In genomic region chr1:75168093-75168471, GRCm38 (mm10) we compare ENCODE assay signal across 8 mouse cellular contexts. TPM values are rescaled to one million over a fixed set of nuclear protein-coding genes. Genes with fewer than 3 reads are reported as not detected.
DNase-seq lines count a peak whose midpoint lies in the region; ATAC-seq lines count a peak whose summit lies in the region.

No protein-coding gene starts in this region.

- peaks cover 34% of the 10 kb centered on the region for H3K36me3 ChIP-seq in heart, embryonic 14.5 days (ENCODE audit: control insufficient read depth, insufficient read depth, low read length)
- H3K36me3 ChIP-seq in hindbrain, embryonic 11.5 days (ENCODE audit: control insufficient read depth, insufficient read depth, low read length): 0 out of 2 replicates have a peak, but pooled peaks cover 2% of the 10 kb centered on the region
- H3K36me3 ChIP-seq in midbrain, embryonic 11.5 days (ENCODE audit: control insufficient read depth, insufficient read depth, low read length): peaks cover 6% of the 10 kb centered on the region; the same call in 1 of the 2 replicates

- H3K27ac ChIP-seq in heart, embryonic 14.5 days (replicated peaks in 1 of 2; ENCODE audit: control insufficient read depth in 1 of 2, insufficient read depth in 1 of 2, low read depth in 2 of 2, low read length in 2 of 2): peak overlapping the region; percentile 58 to 83
- H3K27ac ChIP-seq in hindbrain, embryonic 11.5 days (ENCODE audit: low read depth, low read length): peak overlapping the region; percentile 79; the same call in 1 of the 2 replicates
- no peak overlapping the region; the same call in 1 of the 2 replicates for H3K27ac ChIP-seq in midbrain, embryonic 11.5 days (ENCODE audit: low read depth, low read length)

- H3K27me3 ChIP-seq in heart, embryonic 14.5 days (ENCODE audit: control insufficient read depth, insufficient read depth, low read length): no peaks in the 10 kb centered on the region
- no peaks in the 10 kb centered on the region for H3K27me3 ChIP-seq in hindbrain, embryonic 11.5 days (ENCODE audit: control insufficient read depth, insufficient read depth, low read length)
- no peaks in the 10 kb centered on the region for H3K27me3 ChIP-seq in midbrain, embryonic 11.5 days (ENCODE audit: control insufficient read depth, insufficient read depth, low read length)

- DNase-seq in heart, adult 8-10 months (ENCODE audit: low spot score): no peak
- DNase-seq in hindbrain, embryonic 11.5 days (ENCODE audit: low spot score): no peak
- DNase-seq in midbrain, embryonic 11.5 days (ENCODE audit: low spot score, missing footprints): no peak
- no peak for DNase-seq in urinary bladder, adult 2 months (ENCODE audit: low spot score)
- DNase-seq in cerebellum, postnatal 36 days: no peak
- no peak for DNase-seq in spleen, adult 12 weeks (ENCODE audit: low spot score)

- ATAC-seq in heart, embryonic 14.5 days (ENCODE audit: insufficient number of reproducible peaks, insufficient read depth, low FRiP score, low read depth): 0 out of 2 replicates have a peak, but pooled peaks have one; percentile 6
- ATAC-seq in activated CD4-positive, CD25-positive, alpha-beta regulatory T cell, adult 4 months: peak; percentile 6
- peak; percentile 49 for ATAC-seq in hindbrain, embryonic 11.5 days (ENCODE audit: low FRiP score)
- peak; percentile 53; the same call in 1 of the 2 replicates for ATAC-seq in midbrain, embryonic 11.5 days (ENCODE audit: low FRiP score)

- H3K9me3 ChIP-seq in heart, embryonic 14.5 days (ENCODE audit: control insufficient read depth, low read length): no peaks in the 10 kb centered on the region
- H3K9me3 ChIP-seq in hindbrain, embryonic 11.5 days (ENCODE audit: control insufficient read depth, low read length): no peaks in the 10 kb centered on the region
- no peaks in the 10 kb centered on the region for H3K9me3 ChIP-seq in midbrain, embryonic 11.5 days (ENCODE audit: control insufficient read depth, low read length)

- peak overlapping the region; percentile 51 to 83 for H3K4me3 ChIP-seq in heart, embryonic 14.5 days (ENCODE audit: control insufficient read depth in 1 of 2, insufficient read depth in 1 of 2, low read depth in 1 of 2, low read length in 2 of 2)
- peak overlapping the region; percentile 68 for H3K4me3 ChIP-seq in hindbrain, embryonic 11.5 days (ENCODE audit: low read depth, low read length)
- H3K4me3 ChIP-seq in midbrain, embryonic 11.5 days (ENCODE audit: low read depth, low read length): peak overlapping the region; percentile 66

- WGBS in heart, embryonic 14.5 days: 11% methylated on average over 7 of the region's 7 CpGs
- 10% methylated on average over 7 of the region's 7 CpGs for WGBS in hindbrain, embryonic 11.5 days
- 10% methylated on average over 7 of the region's 7 CpGs for WGBS in midbrain, embryonic 11.5 days

- peak overlapping the region; percentile 81 for H3K9ac ChIP-seq in heart, embryonic 14.5 days (ENCODE audit: low read length)
- peak overlapping the region; percentile 52 for H3K9ac ChIP-seq in hindbrain, embryonic 11.5 days (ENCODE audit: low read depth, low read length)
- peak overlapping the region; percentile 63; the same call in 1 of the 2 replicates for H3K9ac ChIP-seq in midbrain, embryonic 11.5 days (ENCODE audit: low read length)

- peaks cover 5 to 9% of the 10 kb centered on the region in 2 experiments for H3K4me1 ChIP-seq in heart, embryonic 14.5 days (ENCODE audit: control insufficient read depth in 2 of 2, insufficient read depth in 2 of 2, low read length in 2 of 2)
- 0 out of 2 replicates have a peak, but pooled peaks cover 4% of the 10 kb centered on the region for H3K4me1 ChIP-seq in hindbrain, embryonic 11.5 days (replicated peaks; ENCODE audit: control insufficient read depth, insufficient read depth, low read length)
- peaks cover 8% of the 10 kb centered on the region for H3K4me1 ChIP-seq in midbrain, embryonic 11.5 days (ENCODE audit: control insufficient read depth, insufficient read depth, low read length)

- peak overlapping the region; percentile 77 for H3K4me2 ChIP-seq in heart, embryonic 14.5 days (ENCODE audit: low read length)
- peak overlapping the region; percentile 51 for H3K4me2 ChIP-seq in hindbrain, embryonic 11.5 days (replicated peaks; ENCODE audit: low read depth, low read length)
- H3K4me2 ChIP-seq in midbrain, embryonic 11.5 days: peak overlapping the region; percentile 59

RNA-seq across cellular contexts. Expression of gene Zfand2b, which starts 0.4 kb away (rescaled TPM):
- polyA plus RNA-seq in heart, embryonic 14.5 days (2014; fragmentation: Nextera tagmentation; extraction: Ambion mirVana): 29.6 and 31.4 TPM in 2 replicates
- 10 to 100 TPM; 14.6 to 16.9 (median 15.7) TPM for total RNA-seq in heart, adult 8-10 months (2022)
- polyA plus RNA-seq in activated CD4-positive, CD25-positive, alpha-beta regulatory T cell, adult 4 months (2017; shearing (Covaris generic)): 10 to 100 TPM; 52.2 to 58.8 TPM
- 37.4 and 37.7 TPM in 2 replicates for polyA plus RNA-seq in hindbrain, embryonic 11.5 days (2014; fragmentation: Nextera tagmentation; extraction: Ambion mirVana)
- polyA plus RNA-seq in midbrain, embryonic 11.5 days (2014; fragmentation: Nextera tagmentation; extraction: Ambion mirVana): 30.1 and 33.6 TPM in 2 replicates
- 37.7 and 45.2 TPM in 2 replicates for polyA plus RNA-seq in urinary bladder, adult 2 months (2012; rRNA removed)

RNA-seq across cellular contexts. Expression of gene Abcb6, which starts 12.1 kb away (rescaled TPM):
- polyA plus RNA-seq in heart, embryonic 14.5 days (2014; fragmentation: Nextera tagmentation; extraction: Ambion mirVana): 9.6 and 11.1 TPM in 2 replicates
- total RNA-seq in heart, adult 8-10 months (2022): 10 to 100 TPM; 24.7 to 34.9 (median 28.8) TPM
- 1 to 10 TPM; 1.4 to 2.8 TPM for polyA plus RNA-seq in activated CD4-positive, CD25-positive, alpha-beta regulatory T cell, adult 4 months (2017; shearing (Covaris generic))
- polyA plus RNA-seq in hindbrain, embryonic 11.5 days (2014; fragmentation: Nextera tagmentation; extraction: Ambion mirVana): 21.8 and 23.9 TPM in 2 replicates
- polyA plus RNA-seq in midbrain, embryonic 11.5 days (2014; fragmentation: Nextera tagmentation; extraction: Ambion mirVana): 25.3 and 29.2 TPM in 2 replicates
- 11.2 and 13.4 TPM in 2 replicates for polyA plus RNA-seq in urinary bladder, adult 2 months (2012; rRNA removed)

RNA-seq across cellular contexts. Expression of gene Ankzf1, which starts 23.9 kb away (rescaled TPM):
- polyA plus RNA-seq in heart, embryonic 14.5 days (2014; fragmentation: Nextera tagmentation; extraction: Ambion mirVana): 19.8 and 21.0 TPM in 2 replicates
- 10 to 100 TPM in 2 of 4 experiments, 1 to 10 TPM in 2; 7.7 to 13.9 (median 10.2) TPM for total RNA-seq in heart, adult 8-10 months (2022)
- 10 to 100 TPM; 14.1 to 17.1 TPM for polyA plus RNA-seq in activated CD4-positive, CD25-positive, alpha-beta regulatory T cell, adult 4 months (2017; shearing (Covaris generic))
- polyA plus RNA-seq in hindbrain, embryonic 11.5 days (2014; fragmentation: Nextera tagmentation; extraction: Ambion mirVana): 12.8 and 14.9 TPM in 2 replicates
- 14.3 and 14.4 TPM in 2 replicates for polyA plus RNA-seq in midbrain, embryonic 11.5 days (2014; fragmentation: Nextera tagmentation; extraction: Ambion mirVana)
- 33.5 and 39.1 TPM in 2 replicates for polyA plus RNA-seq in urinary bladder, adult 2 months (2012; rRNA removed)

RNA-seq across cellular contexts. Expression of gene Atg9a, which starts 23.9 kb away (rescaled TPM):
- 24.7 and 29.2 TPM in 2 replicates for polyA plus RNA-seq in heart, embryonic 14.5 days (2014; fragmentation: Nextera tagmentation; extraction: Ambion mirVana)
- total RNA-seq in heart, adult 8-10 months (2022): 10 to 100 TPM; 67.6 to 77.9 (median 71.6) TPM
- 1 to 10 TPM; 9.9 TPM for polyA plus RNA-seq in activated CD4-positive, CD25-positive, alpha-beta regulatory T cell, adult 4 months (2017; shearing (Covaris generic))
- 17.4 and 18.6 TPM in 2 replicates for polyA plus RNA-seq in hindbrain, embryonic 11.5 days (2014; fragmentation: Nextera tagmentation; extraction: Ambion mirVana)
- 17.3 and 18.8 TPM in 2 replicates for polyA plus RNA-seq in midbrain, embryonic 11.5 days (2014; fragmentation: Nextera tagmentation; extraction: Ambion mirVana)
- 30.4 and 36.3 TPM in 2 replicates for polyA plus RNA-seq in urinary bladder, adult 2 months (2012; rRNA removed)

RNA-seq across cellular contexts. Expression of gene Retreg2, which starts 25.5 kb away (rescaled TPM):
- polyA plus RNA-seq in heart, embryonic 14.5 days (2014; fragmentation: Nextera tagmentation; extraction: Ambion mirVana): 38.9 and 42.2 TPM in 2 replicates
- total RNA-seq in heart, adult 8-10 months (2022): 10 to 100 TPM; 15.8 to 24.8 (median 20.7) TPM
- polyA plus RNA-seq in activated CD4-positive, CD25-positive, alpha-beta regulatory T cell, adult 4 months (2017; shearing (Covaris generic)): 10 to 100 TPM; 15.1 to 27.4 TPM
- polyA plus RNA-seq in hindbrain, embryonic 11.5 days (2014; fragmentation: Nextera tagmentation; extraction: Ambion mirVana): 50.3 and 58.4 TPM in 2 replicates
- polyA plus RNA-seq in midbrain, embryonic 11.5 days (2014; fragmentation: Nextera tagmentation; extraction: Ambion mirVana): 55.1 and 58.3 TPM in 2 replicates
- 60.5 and 61.5 TPM in 2 replicates for polyA plus RNA-seq in urinary bladder, adult 2 months (2012; rRNA removed)
